Mouse (Mus musculus) cerebellum, postnatal 4 days (tissue): Measurements from ENCODE around the gene Kiss1r.

Experiments
- DNase-seq, 2 experiments: peaks; one replicate each; pipeline ENCODE4 v3.0.0; 2022; ENCODE audit warnings: low spot score in 2 of 2, mixed read lengths in 1 of 2

Kiss1r gene

GRCm38 (mm10) chr10:79897316-79898245, 19.2 kb upstream of the Kiss1r start:
- no peak for DNase-seq

- peak in 1 of 2 experiments; percentile 56 for DNase-seq
Observed at GRCm38 (mm10) chr10:79900951-79901410, 15.8 kb upstream of the Kiss1r start.

GRCm38 (mm10) chr10:79906712-79907111, 10.1 kb upstream of the Kiss1r start:
- no peak for DNase-seq

GRCm38 (mm10) chr10:79907415-79907814, 9.4 kb upstream of the Kiss1r start:
- no peak for DNase-seq

- DNase-seq: peak; percentile 81 to 90
Observed at GRCm38 (mm10) chr10:79908167-79909091, 8.3 kb upstream of the Kiss1r start, which contains the start of gene Med16. Gene Med16, minus strand, starts transcription at chr10:79908923.

GRCm38 (mm10) chr10:79909092-79909922, 7.5 kb upstream of the Kiss1r start:
- DNase-seq: no peak

GRCm38 (mm10) chr10:79910556-79910955, 6.2 kb upstream of the Kiss1r start, which contains the start of gene Gm26602:
Gene Gm26602, plus strand, starts transcription at chr10:79910856.
- no peak for DNase-seq

GRCm38 (mm10) chr10:79912412-79912811, 4.4 kb upstream of the Kiss1r start:
- no peak for DNase-seq

GRCm38 (mm10) chr10:79914131-79914947, 2.4 kb upstream of the Kiss1r start:
- no peak for DNase-seq

- DNase-seq: no peak
Observed at GRCm38 (mm10) chr10:79914948-79915596, 1.7 kb upstream of the Kiss1r start.

- no peak for DNase-seq
Observed at GRCm38 (mm10) chr10:79916081-79916480, 690 bp upstream of the Kiss1r start.

GRCm38 (mm10) chr10:79917532-79918100, 845 bp downstream of the Kiss1r start:
- DNase-seq: no peak

GRCm38 (mm10) chr10:79918231-79919078, 1.7 kb downstream of the Kiss1r start:
- DNase-seq: no peak

- no peak for DNase-seq
Observed at GRCm38 (mm10) chr10:79919251-79919849, 2.6 kb downstream of the Kiss1r start.

- no peak for DNase-seq
Observed at GRCm38 (mm10) chr10:79920056-79920890, 3.5 kb downstream of the Kiss1r start.

GRCm38 (mm10) chr10:79920958-79921535, 4.3 kb downstream of the Kiss1r start, which contains the start of gene R3hdm4:
Gene R3hdm4, minus strand, starts transcription at chr10:79921208.
- DNase-seq: no peak

- no peak for DNase-seq
Observed at GRCm38 (mm10) chr10:79921572-79921971, 4.8 kb downstream of the Kiss1r start.
